Mouse (Mus musculus): ENCODE data around the gene Nudt6. TPM values are rescaled to one million over a fixed set of nuclear protein-coding genes. Genes with fewer than 3 reads are reported as not detected.

Gene Nudt6
- 7.6 and 8.9 TPM in 2 replicates for polyA plus RNA-seq (2021; fragmentation: Nextera tagmentation)
- long read RNA-seq, experiment 1, partial matches to known transcripts, result 0 of 8 reads
- long read RNA-seq, experiment 1, other reads (novel, unspliced or antisense), result 5 of 8 reads
- long read RNA-seq, experiment 2, partial matches to known transcripts, result 0 of 12 reads
- long read RNA-seq, experiment 2, other reads (novel, unspliced or antisense), result 5 of 12 reads

GRCm38 (mm10) chr3:37420072-37420471 is at the start of gene Nudt6:
Gene Nudt6, minus strand, starts transcription at chr3:37420211.

GRCm38 (mm10) chr3:37419458-37419991 is 486 bp downstream of the Nudt6 start, which contains the start of gene Spata5:
Gene Spata5, plus strand, starts transcription at chr3:37419896.

Other genes with a start within 250 kb of the Nudt6 start
- not detected in 2 replicates for gene Il21, start 187.6 kb downstream of the Nudt6 start, polyA plus RNA-seq (2021; fragmentation: Nextera tagmentation)
- 1.9 and 2.3 TPM in 2 replicates for gene Bbs12, start 107.7 kb downstream of the Nudt6 start, polyA plus RNA-seq (2021; fragmentation: Nextera tagmentation)
- gene Cetn4, start 107.5 kb downstream of the Nudt6 start, polyA plus RNA-seq (2021; fragmentation: Nextera tagmentation), result 13.5 TPM in 2 replicates
- gene Fgf2, start 71.9 kb downstream of the Nudt6 start, polyA plus RNA-seq (2021; fragmentation: Nextera tagmentation), result 0.43 and 0.61 TPM in 2 replicates
- gene Spata5, start 315 bp downstream of the Nudt6 start, polyA plus RNA-seq (2021; fragmentation: Nextera tagmentation), result 8.6 and 11.6 TPM in 2 replicates
- 0.65 and 1.6 TPM in 2 replicates for gene Spry1, start 219.7 kb upstream of the Nudt6 start, polyA plus RNA-seq (2021; fragmentation: Nextera tagmentation)